Mouse (Mus musculus): Measurements from ENCODE around the gene Phb. TPM values are rescaled to one million over a fixed set of nuclear protein-coding genes. Genes with fewer than 3 reads are reported as not detected.

Gene Phb
- polyA plus RNA-seq, 2 experiments: 124 to 153 TPM

DNA sequence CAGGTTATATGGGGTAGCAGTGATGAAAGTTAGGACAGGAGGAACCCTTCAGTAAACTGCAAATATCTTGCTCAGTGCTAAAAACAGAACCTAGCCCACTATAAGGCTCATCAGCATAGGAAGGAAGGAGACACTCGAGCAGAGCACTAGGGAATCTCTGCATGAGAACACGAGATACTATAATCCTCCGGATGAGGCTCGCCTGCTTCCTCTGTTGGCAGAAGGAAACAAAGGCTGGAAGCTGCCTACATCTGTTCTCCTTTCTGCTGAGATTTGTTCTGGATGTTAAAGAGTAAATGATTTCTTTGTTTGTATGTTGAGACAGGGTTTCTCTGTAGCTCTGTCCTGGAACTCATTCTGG, 38.2 kb downstream of the Phb start:
- H3K27me3 ChIP-seq (ENCODE audit: control insufficient read depth, insufficient read depth, low read length): no peaks in the 10 kb centered on the region
- H3K9ac ChIP-seq (replicated peaks): no peak overlapping the region
- no peak overlapping the region for H3K4me2 ChIP-seq (ENCODE audit: low read depth)
- no peak for TF ChIP-seq CTCF (IDR thresholded peaks at IDR 0.05; ENCODE audit: low read depth)
- TF ChIP-seq EP300 (IDR thresholded peaks at IDR 0.05; ENCODE audit: low read depth): no peak
- no peak overlapping the region for H3K27ac ChIP-seq
- H3K4me1 ChIP-seq (replicated peaks; ENCODE audit: control insufficient read depth in 2 of 2, insufficient read depth in 2 of 2, low read length in 1 of 2): peaks cover 25 to 29% of the 10 kb centered on the region in 2 experiments
- WGBS (ENCODE audit: insufficient replicate concordance): 55% methylated on average over 4 of the region's 4 CpGs
- H3K36me3 ChIP-seq (replicated peaks; ENCODE audit: control insufficient read depth, insufficient read depth, low read depth): no peaks in the 10 kb centered on the region
- ATAC-seq (ENCODE audit: insufficient read depth) (no peak), DNase-seq (ENCODE audit: low read depth in 3 of 3, low spot score in 3 of 3) (no peak)
- no peak overlapping the region for H3K4me3 ChIP-seq (ENCODE audit: insufficient read depth in 1 of 2, low read depth in 2 of 2, low read length in 2 of 2)
- H3K9me3 ChIP-seq (ENCODE audit: control insufficient read depth, low read length): no peaks in the 10 kb centered on the region

DNA sequence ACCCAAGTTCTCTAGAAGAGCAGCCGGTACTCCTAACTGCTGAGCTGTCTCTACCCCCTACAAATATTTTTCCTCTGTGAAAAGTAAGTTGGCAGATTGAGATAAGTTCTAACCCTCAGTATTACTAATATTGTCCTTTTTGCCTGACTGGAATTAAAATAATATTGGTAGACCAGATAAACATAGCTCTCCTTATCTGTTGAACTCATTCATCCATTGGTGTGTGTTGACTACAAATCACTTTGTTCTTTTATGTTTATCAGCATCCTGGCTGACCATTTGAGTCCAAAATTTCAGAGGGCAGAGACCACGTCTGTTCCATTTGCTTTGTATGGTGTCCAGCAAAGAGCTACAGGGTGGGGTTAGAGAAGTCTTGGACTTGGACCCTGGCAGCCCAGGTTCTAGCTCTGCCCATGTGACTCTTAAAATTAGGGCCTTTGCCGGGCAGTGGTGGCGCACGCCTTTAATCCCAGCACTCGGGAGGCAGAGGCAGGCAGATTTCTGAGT, 42.8 kb downstream of the Phb start:
- DNase-seq (ENCODE audit: low read depth in 3 of 3, low spot score in 3 of 3) (no peak), ATAC-seq (ENCODE audit: insufficient read depth) (no peak)
- TF ChIP-seq EP300 (IDR thresholded peaks at IDR 0.05; ENCODE audit: low read depth): peak; percentile 31; the same call in 1 of the 2 replicates
- no peak for TF ChIP-seq CTCF (IDR thresholded peaks at IDR 0.05; ENCODE audit: low read depth)
- no peak overlapping the region for H3K27ac ChIP-seq
- 64% methylated on average over 6 of the region's 6 CpGs for WGBS (ENCODE audit: insufficient replicate concordance)
- no peak overlapping the region for H3K4me2 ChIP-seq (ENCODE audit: low read depth)
- no peaks in the 10 kb centered on the region for H3K27me3 ChIP-seq (ENCODE audit: control insufficient read depth, insufficient read depth, low read length)
- no peak overlapping the region for H3K4me3 ChIP-seq (ENCODE audit: insufficient read depth in 1 of 2, low read depth in 2 of 2, low read length in 2 of 2)
- no peak overlapping the region for H3K9ac ChIP-seq (replicated peaks)
- H3K4me1 ChIP-seq (replicated peaks; ENCODE audit: control insufficient read depth in 2 of 2, insufficient read depth in 2 of 2, low read length in 1 of 2): peaks cover 22 to 29% of the 10 kb centered on the region in 2 experiments
- no peaks in the 10 kb centered on the region for H3K36me3 ChIP-seq (replicated peaks; ENCODE audit: control insufficient read depth, insufficient read depth, low read depth)
- no peaks in the 10 kb centered on the region for H3K9me3 ChIP-seq (ENCODE audit: control insufficient read depth, low read length)

DNA sequence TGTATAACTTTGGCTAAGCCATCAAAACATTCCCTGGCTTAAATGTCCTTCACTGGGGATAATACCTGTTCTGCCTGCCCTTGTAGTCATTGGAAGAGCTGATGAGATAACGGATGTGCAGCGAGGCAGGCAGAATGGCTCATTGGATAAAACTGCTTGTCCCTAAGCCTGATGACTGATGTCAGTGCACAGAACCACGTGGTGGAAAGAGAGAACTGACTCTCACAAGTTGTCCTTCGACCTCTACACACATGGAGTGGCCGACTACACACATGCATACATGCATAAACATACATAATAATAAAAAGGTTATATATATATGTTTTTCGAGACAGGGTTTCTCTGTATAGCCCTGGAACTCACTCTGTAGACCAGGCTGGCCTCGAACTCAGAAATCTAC, 43.7 kb downstream of the Phb start:
- 62% methylated on average over 7 of the region's 7 CpGs for WGBS (ENCODE audit: insufficient replicate concordance)
- Histone ChIP-seq H3K4me3 (ENCODE audit: insufficient read depth in 1 of 2, low read depth in 2 of 2, low read length in 2 of 2) (no peak overlapping the region), H3K27ac (no peak overlapping the region), H3K4me2 (ENCODE audit: low read depth) (no peak overlapping the region), H3K36me3 (replicated peaks; ENCODE audit: control insufficient read depth, insufficient read depth, low read depth) (no peaks in the 10 kb centered on the region), H3K9ac (replicated peaks) (no peak overlapping the region), H3K4me1 (replicated peaks; ENCODE audit: control insufficient read depth in 2 of 2, insufficient read depth in 2 of 2, low read length in 1 of 2) (peaks cover 29 to 35% of the 10 kb centered on the region in 2 experiments), H3K9me3 (ENCODE audit: control insufficient read depth, low read length) (no peaks in the 10 kb centered on the region), H3K27me3 (ENCODE audit: control insufficient read depth, insufficient read depth, low read length) (no peaks in the 10 kb centered on the region)
- TF ChIP-seq CTCF (IDR thresholded peaks at IDR 0.05; ENCODE audit: low read depth) (no peak), EP300 (IDR thresholded peaks at IDR 0.05; ENCODE audit: low read depth) (no peak)
- DNase-seq (ENCODE audit: low read depth in 3 of 3, low spot score in 3 of 3) (no peak), ATAC-seq (ENCODE audit: insufficient read depth) (no peak)

DNA sequence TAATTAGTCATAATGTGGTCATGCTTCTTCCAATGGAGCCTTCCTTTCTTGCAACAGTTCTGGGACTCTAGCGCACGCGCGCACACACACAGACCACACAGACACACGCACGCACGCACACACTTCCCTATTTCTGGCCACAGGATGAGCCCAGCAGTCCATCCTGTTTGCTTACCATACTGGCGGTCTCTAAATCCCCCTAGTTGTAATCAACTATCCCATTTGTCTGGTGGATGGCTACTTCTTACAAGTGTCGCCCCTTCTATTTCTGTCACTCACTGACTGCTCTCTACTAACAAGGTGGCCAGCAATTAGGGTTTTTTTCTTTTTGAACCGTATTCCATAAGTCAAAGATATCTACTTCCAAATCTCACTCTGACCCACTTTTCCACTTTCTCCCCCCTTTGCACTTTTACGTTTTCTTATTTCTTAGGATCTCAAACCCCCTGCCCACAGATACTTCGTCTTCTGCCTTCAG, 45.4 kb downstream of the Phb start:
- 4% methylated on average over 12 of the region's 12 CpGs for WGBS (ENCODE audit: insufficient replicate concordance)

DNA sequence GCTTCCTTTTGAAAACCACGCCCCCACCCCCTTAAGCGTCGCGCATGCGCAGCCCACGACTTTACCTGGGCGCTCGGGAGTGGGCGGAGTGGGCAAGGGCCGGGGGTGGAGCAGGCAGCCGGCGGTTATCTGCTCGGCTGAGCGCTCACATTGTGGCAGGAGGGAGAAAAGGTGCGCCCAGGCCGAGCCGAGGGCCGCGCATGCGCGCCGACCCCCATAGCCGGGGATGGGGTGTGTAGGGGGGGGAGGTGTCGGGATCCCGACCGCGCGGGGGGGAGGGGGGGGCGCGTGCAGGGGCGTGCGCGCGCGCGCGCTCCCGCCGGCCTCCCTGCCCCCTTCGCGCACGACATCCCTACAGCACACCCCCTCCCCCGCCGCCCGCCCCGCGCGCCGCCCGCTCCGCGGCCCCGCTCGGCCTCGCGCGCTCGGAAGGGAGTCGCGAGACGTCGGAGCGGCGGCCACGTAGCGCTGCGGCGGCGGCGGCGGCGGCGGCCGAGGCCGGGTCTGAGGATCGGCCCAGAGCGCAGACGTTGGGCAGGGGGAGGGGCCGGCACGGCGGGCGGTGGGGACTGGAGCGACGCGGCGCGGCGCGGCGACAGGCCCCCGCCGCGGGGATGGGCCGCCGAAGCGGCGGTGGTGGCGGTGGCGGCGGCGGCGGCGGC, 45.9 kb downstream of the Phb start, which contains the start of gene Zfp652:
Gene Zfp652, plus strand, starts transcription at position 111 of the 662 bp plus-strand sequence.
- DNase-seq (ENCODE audit: low read depth in 3 of 3, low spot score in 3 of 3): peak; percentile 77 to 83 (median 79)
- WGBS (ENCODE audit: insufficient replicate concordance): under 1% methylated on average over 51 of the region's 103 CpGs
- H3K4me2 ChIP-seq (ENCODE audit: low read depth): peak within 1 kb of the TSS; percentile 77
- H3K9me3 ChIP-seq (ENCODE audit: control insufficient read depth, low read length): no peaks in the 10 kb centered on the region
- H3K36me3 ChIP-seq (replicated peaks; ENCODE audit: control insufficient read depth, insufficient read depth, low read depth): no peaks in the 10 kb centered on the region
- ATAC-seq (ENCODE audit: insufficient read depth): peak; percentile 86
- H3K4me1 ChIP-seq (replicated peaks; ENCODE audit: control insufficient read depth in 2 of 2, insufficient read depth in 2 of 2, low read length in 1 of 2): peaks cover 31% of the 10 kb centered on the region in 2 experiments
- H3K27me3 ChIP-seq (ENCODE audit: control insufficient read depth, insufficient read depth, low read length): no peaks in the 10 kb centered on the region
- H3K4me3 ChIP-seq (ENCODE audit: insufficient read depth in 1 of 2, low read depth in 2 of 2, low read length in 2 of 2): peak within 1 kb of the TSS; percentile 71 to 80
- peak within 1 kb of the TSS; percentile 61 for H3K27ac ChIP-seq
- no peak for TF ChIP-seq CTCF (IDR thresholded peaks at IDR 0.05; ENCODE audit: low read depth)
- TF ChIP-seq EP300 (IDR thresholded peaks at IDR 0.05; ENCODE audit: low read depth): 0 out of 2 replicates have a peak, but pooled peaks have one; percentile 31
- peak within 1 kb of the TSS; percentile 95 for H3K9ac ChIP-seq (replicated peaks)

More for the DNA sequence above, 45.4 kb downstream of the Phb start:
- Histone ChIP-seq H3K4me3 (ENCODE audit: insufficient read depth in 1 of 2, low read depth in 2 of 2, low read length in 2 of 2) (peak overlapping the region; percentile 71 to 80), H3K9me3 (ENCODE audit: control insufficient read depth, low read length) (no peaks in the 10 kb centered on the region), H3K27ac (peak overlapping the region; percentile 54), H3K27me3 (ENCODE audit: control insufficient read depth, insufficient read depth, low read length) (no peaks in the 10 kb centered on the region), H3K4me1 (replicated peaks; ENCODE audit: control insufficient read depth in 2 of 2, insufficient read depth in 2 of 2, low read length in 1 of 2) (peaks cover 31 to 33% of the 10 kb centered on the region in 2 experiments), H3K9ac (replicated peaks) (peak overlapping the region; percentile 95), H3K4me2 (ENCODE audit: low read depth) (peak overlapping the region; percentile 77), H3K36me3 (replicated peaks; ENCODE audit: control insufficient read depth, insufficient read depth, low read depth) (no peaks in the 10 kb centered on the region)
- no peak for TF ChIP-seq EP300 (IDR thresholded peaks at IDR 0.05; ENCODE audit: low read depth)
- TF ChIP-seq CTCF (IDR thresholded peaks at IDR 0.05; ENCODE audit: low read depth): no peak
- peak; percentile 24 for ATAC-seq (ENCODE audit: insufficient read depth)
- DNase-seq (ENCODE audit: low read depth in 3 of 3, low spot score in 3 of 3): no peak
